Mouse (Mus musculus) E14TG2a.4 (cell line): ENCODE data around the gene Pcmt1.

Experiments
- H3K27me3 ChIP-seq: 2 replicates; pipeline ENCODE4 v1.6.1; 2014; ENCODE audit warnings: low read length, control low read depth; ENCODE audit not compliant: insufficient read depth
- H3K36me3 ChIP-seq: 2 replicates; pipeline ENCODE4 v1.6.1; 2014; ENCODE audit warnings: low read length, control low read depth; ENCODE audit not compliant: insufficient read depth
- H3K4me1 ChIP-seq: replicated peaks from 2 replicates; pipeline ENCODE4 v1.6.1; 2014; ENCODE audit warnings: low read depth, low read length, control low read depth
- H3K4me3 ChIP-seq: replicated peaks from 2 replicates; pipeline ENCODE4 v1.5.1; 2014; ENCODE audit warnings: mild to moderate bottlenecking, low read length
- H3K9me3 ChIP-seq: 2 replicates; pipeline ENCODE4 v1.6.1; 2014; ENCODE audit warnings: low read length, control low read depth
- CTCF ChIP-seq: conservative IDR thresholded peaks from 2 replicates; pipeline ENCODE4 v1.5.1; 2014; ENCODE audit warnings: low read length
- NANOG ChIP-seq: IDR thresholded peaks from 2 replicates; pipeline ENCODE4 v1.6.1; 2014; ENCODE audit warnings: borderline replicate concordance, low read length, mixed read lengths
- POU5F1 ChIP-seq: IDR thresholded peaks from 2 replicates; pipeline ENCODE4 v1.6.1; 2014; ENCODE audit warnings: low read length, borderline replicate concordance

Gene Pcmt1

DNA sequence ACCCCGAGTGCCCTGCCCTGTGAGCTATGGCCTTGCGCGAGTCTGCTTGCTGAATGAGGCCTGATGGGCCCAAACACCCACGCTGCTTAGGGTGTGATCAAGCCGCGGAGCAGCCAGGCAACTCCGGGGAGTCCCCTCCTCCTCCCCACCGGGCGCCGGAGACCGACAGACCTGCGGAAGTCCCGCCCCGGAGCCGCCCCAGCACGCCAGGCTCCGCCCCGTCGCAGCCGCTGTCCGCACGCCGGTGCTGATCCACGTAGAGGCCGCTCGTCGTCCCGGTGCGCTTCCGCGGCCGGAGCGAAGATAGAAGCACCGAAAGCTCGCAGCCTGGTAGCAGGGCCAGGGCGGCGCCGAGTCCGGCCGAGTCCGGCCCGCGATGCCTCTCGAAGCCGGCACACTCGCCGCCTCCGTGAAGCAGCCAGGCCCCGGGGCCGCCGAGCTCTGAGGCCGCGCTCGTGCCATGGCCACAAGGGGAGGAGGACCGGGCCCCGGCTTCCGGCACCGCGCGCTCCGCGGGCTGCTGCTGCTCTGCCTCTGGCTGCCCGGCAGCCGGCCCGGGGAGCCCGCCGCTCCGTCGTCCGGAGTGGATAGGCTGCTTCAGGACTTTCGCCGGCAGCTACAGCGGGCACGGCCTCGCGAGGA is 91.2 kb downstream of the Pcmt1 start, which contains the start of gene Lrp11:
Lrp11 (plus strand) TSS at position 209 of the 642 bp plus-strand sequence.
- Histone ChIP-seq H3K4me1 (peaks cover 44% of the 10 kb centered on the region), H3K4me3 (peak within 1 kb of the TSS; percentile 99), H3K27me3 (peaks cover 13% of the 10 kb centered on the region), H3K36me3 (0 out of 2 replicates have a peak, but pooled peaks cover 3% of the 10 kb centered on the region), H3K9me3 (no peaks in the 10 kb centered on the region)
- no peak for TF ChIP-seq POU5F1
- no peak for TF ChIP-seq NANOG

DNA sequence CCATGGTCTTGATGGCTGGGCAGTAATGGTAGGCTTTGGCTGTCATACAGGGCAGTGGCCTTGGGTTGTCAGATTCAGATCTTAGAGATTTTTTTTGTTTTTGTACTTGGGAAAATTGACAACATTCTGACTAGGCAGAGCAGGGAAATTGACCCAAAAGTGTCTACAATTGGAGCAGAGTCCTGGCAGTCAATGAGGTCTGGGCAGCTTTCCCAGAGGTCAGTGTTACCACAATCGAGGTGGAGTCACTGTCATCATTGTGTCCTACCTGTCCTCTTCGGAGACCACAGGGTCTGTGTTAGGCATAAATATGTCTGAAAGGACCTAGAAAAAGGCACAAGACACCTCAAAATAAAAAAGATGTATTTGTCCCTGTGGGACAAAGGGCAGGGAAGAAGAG is 94.2 kb downstream of the Pcmt1 start:
- Histone ChIP-seq H3K4me1 (peaks cover 48% of the 10 kb centered on the region), H3K9me3 (no peaks in the 10 kb centered on the region), H3K4me3 (no peak overlapping the region), H3K27me3 (peaks cover 23% of the 10 kb centered on the region), H3K36me3 (no peaks in the 10 kb centered on the region)
- no peak for TF ChIP-seq POU5F1

DNA sequence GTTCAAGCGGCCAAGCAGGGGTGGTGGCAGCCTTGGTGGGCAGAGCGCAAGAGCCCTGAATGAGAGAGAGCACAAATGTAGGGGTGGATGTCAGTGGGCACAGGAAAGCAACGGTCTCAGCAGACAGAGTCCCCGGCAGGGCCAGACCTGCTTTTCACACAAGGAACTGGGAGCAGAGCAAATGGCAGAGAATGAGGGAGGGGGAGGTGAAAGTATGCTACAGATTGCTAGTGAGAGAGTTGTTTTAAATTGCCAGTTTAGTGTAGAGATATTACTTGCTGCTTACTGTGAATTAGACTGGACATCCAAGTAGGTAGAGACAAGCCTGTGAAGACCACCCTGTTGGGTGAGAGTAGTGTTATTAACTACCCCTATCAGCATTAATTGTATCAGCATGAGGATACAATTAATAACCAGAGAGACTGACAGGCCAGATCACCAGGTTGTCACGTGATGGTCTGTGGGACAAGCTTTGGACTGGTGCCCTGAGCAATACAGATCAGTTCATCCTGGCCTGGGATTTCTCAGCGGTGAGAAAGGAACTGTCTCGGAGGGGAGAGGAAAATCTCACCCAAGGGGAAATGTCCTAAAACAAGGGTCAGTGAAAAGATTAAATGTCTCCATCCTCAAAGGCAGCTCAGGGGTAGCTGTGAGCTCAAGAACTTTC is 97.9 kb downstream of the Pcmt1 start:
- no peaks in the 10 kb centered on the region; the same call in 1 of the 2 replicates for H3K9me3 ChIP-seq
- TF ChIP-seq POU5F1, result no peak
- TF ChIP-seq CTCF, result no peak
- no peak for TF ChIP-seq NANOG
- peaks cover 26% of the 10 kb centered on the region for H3K4me1 ChIP-seq
- peak overlapping the region; percentile 53 for H3K4me3 ChIP-seq
- peaks cover 17% of the 10 kb centered on the region for H3K27me3 ChIP-seq
- H3K36me3 ChIP-seq, result no peaks in the 10 kb centered on the region

DNA sequence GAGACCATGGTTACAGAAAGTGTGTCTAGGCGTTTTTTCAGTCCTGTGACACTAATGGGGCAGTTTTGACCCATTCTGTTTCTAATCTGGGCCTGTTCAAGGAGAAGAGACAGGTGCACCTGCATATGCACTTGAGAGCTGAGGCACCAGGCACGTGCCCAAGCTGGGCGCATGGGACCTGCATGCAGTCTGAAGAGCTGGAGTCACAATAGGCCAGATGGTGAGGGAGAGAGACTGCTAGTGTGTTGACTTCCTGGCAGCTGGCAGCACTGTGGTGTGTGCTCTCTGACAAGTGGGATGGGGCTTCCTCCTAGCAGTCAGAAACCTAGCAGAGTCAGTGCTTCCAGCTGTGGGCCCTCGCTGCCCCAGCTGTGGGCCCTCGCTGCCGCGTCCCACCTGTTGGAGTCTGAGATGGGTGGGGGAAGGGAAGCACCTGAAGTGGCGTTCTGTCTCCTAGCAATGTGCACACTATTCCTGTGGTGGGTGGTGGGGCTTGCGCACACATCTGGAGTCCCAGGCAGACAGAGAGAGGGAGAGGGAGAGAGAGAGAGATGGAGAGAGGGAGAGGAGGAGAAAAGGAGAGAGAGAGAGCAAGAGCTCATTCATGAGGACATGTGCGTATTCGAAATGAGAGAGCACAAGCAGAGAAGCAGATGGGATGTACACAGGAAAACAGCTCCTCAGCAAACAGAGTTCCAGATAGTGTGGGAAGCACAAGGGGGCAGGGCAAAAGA is 98.6 kb downstream of the Pcmt1 start:
- Histone ChIP-seq H3K9me3 (no peaks in the 10 kb centered on the region; the same call in 1 of the 2 replicates), H3K4me3 (peak overlapping the region; percentile 53), H3K36me3 (no peaks in the 10 kb centered on the region), H3K4me1 (peaks cover 26% of the 10 kb centered on the region), H3K27me3 (peaks cover 17% of the 10 kb centered on the region)
- no peak for TF ChIP-seq NANOG
- no peak for TF ChIP-seq POU5F1
- no peak for TF ChIP-seq CTCF

DNA sequence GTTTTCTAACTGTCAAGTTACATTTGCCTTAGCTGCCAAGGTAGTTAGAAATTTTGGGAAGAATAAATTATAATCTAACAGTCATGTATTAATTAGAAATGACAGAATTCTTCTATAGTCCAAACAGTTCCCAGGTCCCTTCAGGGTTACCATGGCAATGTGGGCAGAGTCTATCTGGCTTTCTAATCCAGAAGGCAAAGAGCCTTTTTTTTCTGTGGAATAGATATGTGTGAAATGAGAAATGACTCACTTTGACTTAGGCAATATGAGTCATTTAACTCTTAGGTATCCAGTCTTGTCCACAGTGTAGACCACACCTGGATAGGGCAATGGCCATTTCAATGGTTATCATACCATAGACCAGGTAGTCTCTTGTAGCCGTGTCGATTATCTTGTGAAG is 99.5 kb downstream of the Pcmt1 start:
- TF ChIP-seq CTCF, result no peak
- TF ChIP-seq POU5F1, result no peak
- TF ChIP-seq NANOG, result no peak
- no peaks in the 10 kb centered on the region for H3K36me3 ChIP-seq

More for the DNA sequence above, 99.5 kb downstream of the Pcmt1 start:
- H3K4me3 ChIP-seq, result no peak overlapping the region
- no peaks in the 10 kb centered on the region; the same call in 1 of the 2 replicates for H3K9me3 ChIP-seq
- H3K27me3 ChIP-seq, result peaks cover 17% of the 10 kb centered on the region
- H3K4me1 ChIP-seq, result peaks cover 26% of the 10 kb centered on the region
